Mouse (Mus musculus): ENCODE data around the gene Cftr. TPM values are rescaled to one million over a fixed set of nuclear protein-coding genes. Genes with fewer than 3 reads are reported as not detected.
A peak's percentile ranks its signal among the peaks of the same experiment; 100 is the strongest.

Gene Cftr
- polyA plus RNA-seq, 1 experiment from 2014 or later, result not detected

GRCm38 (mm10) chr6:18182903-18183302 is 12.4 kb downstream of the Cftr start:
- H3K4me3 ChIP-seq (ENCODE audit: low read depth, low read length), result no peak overlapping the region
- ATAC-seq (ENCODE audit: low FRiP score) (no peak), DNase-seq (ENCODE audit: low spot score, missing footprints) (no peak)
- H3K9me3 ChIP-seq (ENCODE audit: control insufficient read depth, low read length), result no peaks in the 10 kb centered on the region
- H3K9ac ChIP-seq (ENCODE audit: low read length), result no peak overlapping the region
- no peak overlapping the region for H3K4me2 ChIP-seq
- H3K27me3 ChIP-seq (ENCODE audit: control insufficient read depth, insufficient read depth, low read length), result no peaks in the 10 kb centered on the region
- H3K27ac ChIP-seq (ENCODE audit: low read depth, low read length), result no peak overlapping the region
- H3K36me3 ChIP-seq (ENCODE audit: control insufficient read depth, insufficient read depth, low read length), result no peaks in the 10 kb centered on the region
- H3K4me1 ChIP-seq (ENCODE audit: control insufficient read depth, insufficient read depth, low read length), result no peaks in the 10 kb centered on the region

GRCm38 (mm10) chr6:18220691-18221090 is 50.2 kb downstream of the Cftr start:
- H3K27ac ChIP-seq (ENCODE audit: low read depth, low read length), result no peak overlapping the region
- no peak overlapping the region for H3K4me2 ChIP-seq
- H3K36me3 ChIP-seq (ENCODE audit: control insufficient read depth, insufficient read depth, low read length), result no peaks in the 10 kb centered on the region
- no peaks in the 10 kb centered on the region for H3K4me1 ChIP-seq (ENCODE audit: control insufficient read depth, insufficient read depth, low read length)
- H3K9ac ChIP-seq (ENCODE audit: low read length), result no peak overlapping the region
- no peaks in the 10 kb centered on the region for H3K27me3 ChIP-seq (ENCODE audit: control insufficient read depth, insufficient read depth, low read length)
- H3K4me3 ChIP-seq (ENCODE audit: low read depth, low read length), result no peak overlapping the region
- DNase-seq (ENCODE audit: low spot score, missing footprints) (no peak), ATAC-seq (ENCODE audit: low FRiP score) (no peak)
- WGBS, result 87% methylated on average over 1 of the region's 1 CpGs
- H3K9me3 ChIP-seq (ENCODE audit: control insufficient read depth, low read length), result no peaks in the 10 kb centered on the region

- no peaks in the 10 kb centered on the region for H3K27me3 ChIP-seq (ENCODE audit: control insufficient read depth, insufficient read depth, low read length)
- no peak for DNase-seq (ENCODE audit: low spot score, missing footprints)
- no peak overlapping the region for H3K4me2 ChIP-seq
- 92% methylated on average over 4 of the region's 4 CpGs for WGBS
- no peak for ATAC-seq (ENCODE audit: low FRiP score)
- no peaks in the 10 kb centered on the region for H3K4me1 ChIP-seq (ENCODE audit: control insufficient read depth, insufficient read depth, low read length)
- no peak overlapping the region for H3K27ac ChIP-seq (ENCODE audit: low read depth, low read length)
- no peak overlapping the region for H3K9ac ChIP-seq (ENCODE audit: low read length)
- no peaks in the 10 kb centered on the region for H3K36me3 ChIP-seq (ENCODE audit: control insufficient read depth, insufficient read depth, low read length)
- no peaks in the 10 kb centered on the region for H3K9me3 ChIP-seq (ENCODE audit: control insufficient read depth, low read length)
- no peak overlapping the region for H3K4me3 ChIP-seq (ENCODE audit: low read depth, low read length)
These were observed 52.7 kb downstream of the Cftr start for GRCm38 (mm10) chr6:18223206-18223605.

GRCm38 (mm10) chr6:18225157-18225556 is 54.7 kb downstream of the Cftr start:
- H3K27me3 ChIP-seq (ENCODE audit: control insufficient read depth, insufficient read depth, low read length), result no peaks in the 10 kb centered on the region
- H3K4me2 ChIP-seq, result no peak overlapping the region
- H3K4me1 ChIP-seq (ENCODE audit: control insufficient read depth, insufficient read depth, low read length), result no peaks in the 10 kb centered on the region
- 6% methylated on average over 3 of the region's 3 CpGs for WGBS
- ATAC-seq (ENCODE audit: low FRiP score), result 0 out of 2 replicates have a peak, but pooled peaks have one; percentile 35
- no peaks in the 10 kb centered on the region for H3K36me3 ChIP-seq (ENCODE audit: control insufficient read depth, insufficient read depth, low read length)
- H3K27ac ChIP-seq (ENCODE audit: low read depth, low read length), result no peak overlapping the region
- no peak for DNase-seq (ENCODE audit: low spot score, missing footprints)
- no peaks in the 10 kb centered on the region for H3K9me3 ChIP-seq (ENCODE audit: control insufficient read depth, low read length)
- H3K9ac ChIP-seq (ENCODE audit: low read length), result no peak overlapping the region
- no peak overlapping the region for H3K4me3 ChIP-seq (ENCODE audit: low read depth, low read length)

GRCm38 (mm10) chr6:18246495-18246894 is 76.0 kb downstream of the Cftr start:
- Histone ChIP-seq H3K9ac (ENCODE audit: low read length) (no peak overlapping the region), H3K4me1 (ENCODE audit: control insufficient read depth, insufficient read depth, low read length) (no peaks in the 10 kb centered on the region), H3K9me3 (ENCODE audit: control insufficient read depth, low read length) (no peaks in the 10 kb centered on the region), H3K36me3 (ENCODE audit: control insufficient read depth, insufficient read depth, low read length) (no peaks in the 10 kb centered on the region), H3K27me3 (ENCODE audit: control insufficient read depth, insufficient read depth, low read length) (no peaks in the 10 kb centered on the region), H3K4me2 (no peak overlapping the region), H3K4me3 (ENCODE audit: low read depth, low read length) (no peak overlapping the region), H3K27ac (ENCODE audit: low read depth, low read length) (no peak overlapping the region)
- no peak for DNase-seq (ENCODE audit: low spot score, missing footprints)
- 0 out of 2 replicates have a peak, but pooled peaks have one; percentile 52 for ATAC-seq (ENCODE audit: low FRiP score)
- WGBS, result 6% methylated on average over 1 of the region's 1 CpGs

- Histone ChIP-seq H3K4me1 (ENCODE audit: control insufficient read depth, insufficient read depth, low read length) (no peaks in the 10 kb centered on the region), H3K4me2 (no peak overlapping the region), H3K4me3 (ENCODE audit: low read depth, low read length) (no peak overlapping the region), H3K9me3 (ENCODE audit: control insufficient read depth, low read length) (no peaks in the 10 kb centered on the region), H3K27ac (ENCODE audit: low read depth, low read length) (no peak overlapping the region), H3K27me3 (ENCODE audit: control insufficient read depth, insufficient read depth, low read length) (no peaks in the 10 kb centered on the region), H3K36me3 (ENCODE audit: control insufficient read depth, insufficient read depth, low read length) (no peaks in the 10 kb centered on the region), H3K9ac (ENCODE audit: low read length) (no peak overlapping the region)
- WGBS, result 50% methylated on average over 2 of the region's 2 CpGs
- ATAC-seq (ENCODE audit: low FRiP score) (no peak), DNase-seq (ENCODE audit: low spot score, missing footprints) (no peak)
These were observed 77.5 kb downstream of the Cftr start for GRCm38 (mm10) chr6:18247891-18248463.

- no peak overlapping the region for H3K4me3 ChIP-seq (ENCODE audit: low read depth, low read length)
- H3K4me1 ChIP-seq (ENCODE audit: control insufficient read depth, insufficient read depth, low read length), result no peaks in the 10 kb centered on the region
- no peak for DNase-seq (ENCODE audit: low spot score, missing footprints)
- no peak for ATAC-seq (ENCODE audit: low FRiP score)
- no peak overlapping the region for H3K27ac ChIP-seq (ENCODE audit: low read depth, low read length)
- H3K9me3 ChIP-seq (ENCODE audit: control insufficient read depth, low read length), result no peaks in the 10 kb centered on the region
- H3K9ac ChIP-seq (ENCODE audit: low read length), result no peak overlapping the region
- H3K4me2 ChIP-seq, result no peak overlapping the region
- WGBS, result 45% methylated on average over 4 of the region's 4 CpGs
- H3K27me3 ChIP-seq (ENCODE audit: control insufficient read depth, insufficient read depth, low read length), result no peaks in the 10 kb centered on the region
- H3K36me3 ChIP-seq (ENCODE audit: control insufficient read depth, insufficient read depth, low read length), result no peaks in the 10 kb centered on the region
These were observed 78.0 kb downstream of the Cftr start for GRCm38 (mm10) chr6:18248464-18248863.

GRCm38 (mm10) chr6:18254586-18254985 is 84.1 kb downstream of the Cftr start:
- Histone ChIP-seq H3K9me3 (ENCODE audit: control insufficient read depth, low read length) (no peaks in the 10 kb centered on the region), H3K4me3 (ENCODE audit: low read depth, low read length) (no peak overlapping the region), H3K27ac (ENCODE audit: low read depth, low read length) (no peak overlapping the region), H3K27me3 (ENCODE audit: control insufficient read depth, insufficient read depth, low read length) (no peaks in the 10 kb centered on the region), H3K4me2 (no peak overlapping the region), H3K36me3 (ENCODE audit: control insufficient read depth, insufficient read depth, low read length) (no peaks in the 10 kb centered on the region), H3K4me1 (ENCODE audit: control insufficient read depth, insufficient read depth, low read length) (no peaks in the 10 kb centered on the region), H3K9ac (ENCODE audit: low read length) (no peak overlapping the region)
- WGBS, result 46% methylated on average over 5 of the region's 5 CpGs
- DNase-seq (ENCODE audit: low spot score, missing footprints) (peak; percentile 83), ATAC-seq (ENCODE audit: low FRiP score) (no peak)

GRCm38 (mm10) chr6:18270983-18271382 is 100.5 kb downstream of the Cftr start:
- 46% methylated on average over 1 of the region's 1 CpGs for WGBS
- H3K9ac ChIP-seq (ENCODE audit: low read length), result no peak overlapping the region

More at GRCm38 (mm10) chr6:18270983-18271382, 100.5 kb downstream of the Cftr start:
- ATAC-seq (ENCODE audit: low FRiP score) (no peak), DNase-seq (ENCODE audit: low spot score, missing footprints) (no peak)
- Histone ChIP-seq H3K27me3 (ENCODE audit: control insufficient read depth, insufficient read depth, low read length) (no peaks in the 10 kb centered on the region), H3K27ac (ENCODE audit: low read depth, low read length) (no peak overlapping the region), H3K36me3 (ENCODE audit: control insufficient read depth, insufficient read depth, low read length) (no peaks in the 10 kb centered on the region), H3K9me3 (ENCODE audit: control insufficient read depth, low read length) (no peaks in the 10 kb centered on the region), H3K4me1 (ENCODE audit: control insufficient read depth, insufficient read depth, low read length) (no peaks in the 10 kb centered on the region), H3K4me2 (no peak overlapping the region), H3K4me3 (ENCODE audit: low read depth, low read length) (no peak overlapping the region)

Measured in midbrain, embryonic 11.5 days (tissue).